Mouse (Mus musculus) lung, embryonic 14.5 days (tissue): Measurements from ENCODE around the gene Wwtr1. TPM values are rescaled to one million over a fixed set of nuclear protein-coding genes. Genes with fewer than 3 reads are reported as not detected.

ENCODE experiments used
- ATAC-seq: fragments of 200-750 bp; cut with Nextera tagmentation; 2 replicates; pipeline ENCODE4 v1.8.0; 2017; ENCODE audit warnings: mild to moderate bottlenecking, moderate TSS enrichment, moderate library complexity; ENCODE audit not compliant: insufficient read depth
- DNase-seq: peaks from one replicate; pipeline ENCODE4 v3.0.0-alpha.2; 2015
- H3K27ac ChIP-seq: fragments of 300-500 bp; sonication (generic); 2 replicates; pipeline ENCODE4 v1.5.1; 2014; ENCODE audit warnings: low read depth, mild to moderate bottlenecking, moderate library complexity
- H3K27me3 ChIP-seq: fragments of 300-500 bp; sonication (generic); 2 replicates; pipeline ENCODE4 v1.6.1; 2014; ENCODE audit warnings: low read length, control low read depth; ENCODE audit not compliant: insufficient read depth
- H3K36me3 ChIP-seq: fragments of 300-500 bp; sonication (generic); 2 replicates; pipeline ENCODE4 v1.6.1; 2014; ENCODE audit warnings: control low read depth; ENCODE audit not compliant: insufficient read depth
- H3K4me1 ChIP-seq: fragments of 300-500 bp; sonication (generic); 2 replicates; pipeline ENCODE4 v1.6.1; 2014; ENCODE audit warnings: antibody characterized with exemption, control low read depth; ENCODE audit not compliant: insufficient read depth
- H3K4me2 ChIP-seq: fragments of 300-500 bp; sonication (generic); 2 replicates; pipeline ENCODE4 v1.6.1; 2014; ENCODE audit warnings: mild to moderate bottlenecking
- H3K4me3 ChIP-seq: fragments of 300-500 bp; sonication (generic); 2 replicates; pipeline ENCODE4 v1.5.1; 2014; ENCODE audit warnings: low read depth, low read length
- H3K9ac ChIP-seq: fragments of 300-500 bp; sonication (generic); 2 replicates; pipeline ENCODE4 v1.6.1; 2014
- H3K9me3 ChIP-seq: fragments of 300-500 bp; sonication (generic); 2 replicates; pipeline ENCODE4 v1.6.1; 2016; ENCODE audit warnings: low read depth, low read length, control low read depth
- CTCF ChIP-seq: IDR thresholded peaks from 2 replicates; pipeline ENCODE4 v1.5.1; 2016; ENCODE audit warnings: antibody characterized with exemption, low read depth
- WGBS: fragments of 180-500 bp; shearing (Covaris S2); extraction: QIAGEN DNeasy Blood & Tissue Kit; methylation state at CpG from one replicate; pipeline ENCODE4 v1.1.7; 2014; 5-methylcytosine and 5-hydroxymethylcytosine counted together
- polyA plus RNA-seq: library from polyadenylated mRNA; unstranded; fragments of >200 nt; fragmentation: Nextera tagmentation; extraction: Ambion mirVana; gene quantifications from 2 replicates; pipeline ENCODE4 v1.2.1, GENCODE M21; 2014

The Wwtr1 gene
- polyA plus RNA-seq, 1 experiment from 2014 or later, result 23.4 TPM

DNA sequence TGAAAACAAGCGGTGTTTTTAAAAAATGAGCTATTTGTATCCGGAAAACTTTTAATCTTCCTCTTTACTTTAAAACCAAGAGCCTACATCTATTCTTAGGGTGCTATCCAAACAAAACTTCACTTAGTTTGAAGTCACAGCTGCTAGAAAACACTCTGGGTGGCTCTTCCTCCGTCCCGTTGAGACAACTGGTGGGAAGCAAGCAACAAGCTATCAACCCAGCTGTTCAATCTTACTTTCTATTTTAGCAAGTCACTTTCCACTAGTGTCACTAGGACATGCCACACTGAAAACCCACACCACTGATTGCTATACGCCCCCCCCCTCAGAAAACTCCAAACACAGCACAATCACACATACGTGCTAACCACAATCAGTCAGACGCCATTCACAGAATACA, 55.7 kb downstream of the Wwtr1 start:
- Histone ChIP-seq H3K36me3 (no peaks in the 10 kb centered on the region), H3K9ac (no peak overlapping the region), H3K27me3 (no peaks in the 10 kb centered on the region), H3K27ac (no peak overlapping the region), H3K4me3 (no peak overlapping the region), H3K9me3 (no peaks in the 10 kb centered on the region), H3K4me2 (no peak overlapping the region), H3K4me1 (no peaks in the 10 kb centered on the region)
- WGBS, result 77% methylated on average over 7 of the region's 7 CpGs
- ATAC-seq, result no peak
- TF ChIP-seq CTCF, result no peak
- DNase-seq, result no peak

DNA sequence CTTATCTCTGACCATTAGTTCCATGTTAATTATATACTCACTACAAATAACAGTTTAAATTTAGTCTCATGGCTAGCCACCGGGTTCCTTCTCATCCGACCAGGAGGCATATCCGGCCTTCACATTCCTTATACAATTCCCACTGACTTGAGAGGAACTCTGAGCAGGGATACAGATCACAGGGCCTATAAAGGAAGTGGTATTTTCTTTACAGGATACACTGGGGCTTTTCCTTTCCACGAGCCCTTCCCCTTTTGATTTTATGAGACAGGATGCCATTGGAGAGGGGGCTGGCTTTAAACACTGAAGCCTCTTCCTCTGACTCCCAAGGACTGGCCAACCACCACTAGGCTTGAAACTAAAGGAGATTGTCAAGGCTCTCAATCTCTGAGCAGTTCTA, 59.6 kb downstream of the Wwtr1 start:
- ATAC-seq (peak; percentile 84), DNase-seq (peak; percentile 54)
- Histone ChIP-seq H3K27me3 (no peaks in the 10 kb centered on the region), H3K4me3 (no peak overlapping the region), H3K36me3 (no peaks in the 10 kb centered on the region), H3K9me3 (no peaks in the 10 kb centered on the region), H3K9ac (no peak overlapping the region), H3K4me1 (0 out of 2 replicates have a peak, but pooled peaks cover 3% of the 10 kb centered on the region), H3K4me2 (no peak overlapping the region), H3K27ac (no peak overlapping the region)
- no peak for TF ChIP-seq CTCF
- WGBS, result 62% methylated on average over 4 of the region's 4 CpGs

DNA sequence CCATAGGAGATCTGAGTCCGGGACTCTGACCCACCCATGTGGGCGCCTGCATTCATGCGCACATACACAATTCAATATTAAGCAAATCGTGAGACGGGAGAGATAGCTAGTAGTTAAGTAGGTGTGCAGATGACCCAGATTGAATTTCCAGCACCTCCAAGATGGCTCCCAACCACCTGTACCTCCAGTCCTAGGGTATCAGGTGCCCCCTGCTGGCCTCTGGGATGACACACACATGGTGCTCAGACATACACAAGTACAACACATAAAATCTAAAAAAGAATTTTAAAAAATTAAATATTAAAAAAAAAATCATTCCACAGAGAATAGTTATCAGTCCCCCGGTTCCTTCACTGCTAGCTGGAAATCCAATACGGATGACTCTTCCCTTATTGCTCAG, 60.7 kb downstream of the Wwtr1 start:
- H3K27ac ChIP-seq, result no peak overlapping the region

DNA sequence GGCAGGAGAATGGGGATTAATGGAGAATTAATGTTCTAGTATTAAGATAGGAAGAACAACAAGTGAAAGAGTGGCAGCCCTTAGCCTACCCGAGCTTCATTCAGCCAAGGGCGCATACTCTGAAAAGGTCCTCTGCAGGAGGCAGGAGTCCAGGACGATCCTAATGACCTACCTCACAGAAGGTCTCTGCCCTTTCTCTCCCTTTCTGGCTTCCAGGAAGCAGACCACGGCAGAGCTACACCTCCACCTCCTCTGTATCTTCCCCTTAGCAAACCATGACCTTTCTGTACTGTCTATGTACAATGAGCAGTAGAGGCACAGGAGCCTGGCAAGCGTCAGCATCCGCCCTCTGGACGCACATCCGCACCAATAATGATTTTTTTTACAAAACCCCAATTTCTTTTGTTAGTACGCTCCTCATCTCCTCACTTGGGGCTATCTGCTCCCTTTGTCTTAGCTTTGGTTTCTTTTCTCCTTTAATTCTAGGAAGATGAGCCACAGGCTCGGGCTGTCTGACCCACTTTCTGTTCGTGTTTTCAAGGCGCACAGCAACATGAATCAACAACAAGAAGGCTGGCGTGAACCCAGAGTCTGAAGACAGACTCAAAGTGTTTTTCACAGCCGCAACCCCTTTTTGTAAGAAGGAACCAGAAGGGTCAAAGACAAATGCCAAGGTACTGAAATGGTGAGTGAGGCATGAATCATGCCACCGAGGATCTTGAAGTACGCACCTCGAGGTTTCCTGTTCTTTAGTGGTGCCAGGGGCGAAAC, 63.7 kb downstream of the Wwtr1 start:
- no peak overlapping the region for H3K4me2 ChIP-seq
- WGBS, result 78% methylated on average over 18 of the region's 18 CpGs
- no peaks in the 10 kb centered on the region for H3K36me3 ChIP-seq
- H3K27me3 ChIP-seq, result no peaks in the 10 kb centered on the region
- H3K4me3 ChIP-seq, result no peak overlapping the region
- no peak for TF ChIP-seq CTCF
- no peak overlapping the region for H3K27ac ChIP-seq
- H3K9ac ChIP-seq, result no peak overlapping the region
- ATAC-seq (no peak), DNase-seq (no peak)
- 0 out of 2 replicates have a peak, but pooled peaks cover 3% of the 10 kb centered on the region for H3K4me1 ChIP-seq
- H3K9me3 ChIP-seq, result no peaks in the 10 kb centered on the region

More for the DNA sequence above, 60.7 kb downstream of the Wwtr1 start:
- no peak overlapping the region for H3K9ac ChIP-seq
- no peaks in the 10 kb centered on the region for H3K36me3 ChIP-seq
- H3K9me3 ChIP-seq, result no peaks in the 10 kb centered on the region
- H3K27me3 ChIP-seq, result no peaks in the 10 kb centered on the region
- no peak overlapping the region for H3K4me3 ChIP-seq
- no peak for TF ChIP-seq CTCF
- no peak overlapping the region for H3K4me2 ChIP-seq
- WGBS, result 98% methylated on average over 7 of the region's 7 CpGs
- 0 out of 2 replicates have a peak, but pooled peaks cover 3% of the 10 kb centered on the region for H3K4me1 ChIP-seq
- ATAC-seq (no peak), DNase-seq (no peak)

DNA sequence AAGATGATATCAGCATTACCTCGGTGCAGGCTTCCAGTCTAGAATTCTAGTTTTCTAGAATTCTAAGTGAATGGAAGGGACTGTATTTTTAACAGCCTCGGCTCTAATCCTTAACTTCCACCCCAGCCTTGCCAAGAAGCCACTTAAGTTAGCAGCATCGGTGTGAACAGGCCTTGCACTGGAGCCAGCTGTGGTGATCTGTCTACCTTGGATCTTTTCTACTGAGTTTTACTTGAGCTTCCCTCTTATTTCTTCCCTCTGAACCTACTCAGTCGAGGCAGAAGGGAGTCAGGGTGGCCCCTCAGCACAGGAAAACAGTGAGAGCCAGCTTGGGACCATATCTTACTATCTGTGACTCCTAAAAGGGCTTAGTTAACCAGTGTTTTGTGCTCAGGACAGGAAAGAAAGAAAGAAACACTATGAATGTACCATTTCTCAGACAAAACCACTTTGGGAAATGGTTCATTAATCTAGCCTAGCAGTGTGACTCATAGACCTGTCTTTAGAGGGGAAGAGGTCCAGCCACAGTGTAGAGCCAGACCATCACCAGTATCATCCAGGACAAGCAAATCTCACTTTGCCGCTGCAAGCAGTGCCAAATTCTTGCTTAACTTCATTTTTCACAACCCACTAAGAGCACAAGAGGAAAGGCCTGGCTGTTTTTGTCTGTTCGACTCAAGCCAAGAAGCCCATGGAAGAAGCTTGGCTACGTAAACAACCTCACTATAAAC, 65.6 kb downstream of the Wwtr1 start:
- peak; percentile 67 for DNase-seq
- Histone ChIP-seq H3K4me3 (no peak overlapping the region), H3K4me1 (0 out of 2 replicates have a peak, but pooled peaks cover 3% of the 10 kb centered on the region), H3K9ac (no peak overlapping the region), H3K27ac (peak overlapping the region; percentile 0; the same call in 1 of the 2 replicates), H3K9me3 (no peaks in the 10 kb centered on the region), H3K4me2 (no peak overlapping the region), H3K36me3 (no peaks in the 10 kb centered on the region), H3K27me3 (no peaks in the 10 kb centered on the region)
- peak; percentile 68; the same call in 1 of the 2 replicates for ATAC-seq
- no peak for TF ChIP-seq CTCF
- 60% methylated on average over 7 of the region's 7 CpGs for WGBS

DNA sequence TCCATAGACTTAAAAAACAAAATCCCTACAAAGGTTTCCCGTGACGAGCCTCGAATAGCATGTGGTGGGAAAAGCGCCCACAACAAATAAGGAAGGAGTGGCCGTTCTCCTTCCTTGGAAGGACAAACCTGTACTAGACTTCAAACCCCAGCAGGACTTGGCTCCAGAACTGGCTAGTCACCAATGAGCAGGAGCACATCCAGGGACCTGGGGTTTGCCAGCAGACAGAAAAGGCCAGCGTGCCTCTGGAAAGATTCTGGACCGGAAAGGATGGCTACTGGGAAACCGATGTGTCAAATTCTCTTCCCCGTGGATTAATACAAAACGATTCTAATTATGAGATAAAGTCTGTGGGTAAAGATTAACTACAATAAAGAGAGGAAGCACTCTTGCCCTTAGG, 69.7 kb downstream of the Wwtr1 start:
- H3K9me3 ChIP-seq, result no peaks in the 10 kb centered on the region
- no peaks in the 10 kb centered on the region for H3K36me3 ChIP-seq
- no peaks in the 10 kb centered on the region for H3K4me1 ChIP-seq
- H3K9ac ChIP-seq, result no peak overlapping the region
- H3K4me3 ChIP-seq, result no peak overlapping the region
- DNase-seq, result no peak
- no peak overlapping the region for H3K4me2 ChIP-seq
- WGBS, result 83% methylated on average over 10 of the region's 10 CpGs
- ATAC-seq, result no peak
- no peak overlapping the region for H3K27ac ChIP-seq
- no peak for TF ChIP-seq CTCF
- no peaks in the 10 kb centered on the region for H3K27me3 ChIP-seq

DNA sequence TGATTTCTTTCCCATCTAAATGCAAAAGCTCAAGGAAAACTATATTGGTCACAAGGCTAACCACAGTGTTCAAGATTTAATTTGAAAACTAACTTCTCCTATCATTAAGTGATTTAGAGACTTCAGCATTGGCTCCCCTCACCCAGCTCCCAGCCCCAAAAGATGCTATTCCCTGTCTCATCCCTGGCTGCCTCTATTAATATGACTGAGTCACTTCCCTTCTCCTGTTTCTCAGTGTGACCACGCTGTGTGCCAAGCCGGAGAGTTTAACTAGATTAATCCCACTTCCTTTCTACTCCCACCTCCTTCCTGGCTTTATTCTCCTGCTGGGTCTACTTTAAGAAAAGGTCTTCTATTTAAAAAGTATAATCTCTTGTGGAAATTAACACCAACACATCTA, 71.0 kb downstream of the Wwtr1 start:
- no peak overlapping the region for H3K9ac ChIP-seq
- H3K27ac ChIP-seq, result no peak overlapping the region
- WGBS, result 52% methylated on average over 2 of the region's 2 CpGs
- H3K9me3 ChIP-seq, result no peaks in the 10 kb centered on the region
- H3K4me1 ChIP-seq, result no peaks in the 10 kb centered on the region
- DNase-seq (peak; percentile 32), ATAC-seq (no peak)
- TF ChIP-seq CTCF, result no peak
- H3K36me3 ChIP-seq, result peaks cover 5% of the 10 kb centered on the region; the same call in 1 of the 2 replicates
- H3K27me3 ChIP-seq, result no peaks in the 10 kb centered on the region
- no peak overlapping the region for H3K4me3 ChIP-seq
- no peak overlapping the region for H3K4me2 ChIP-seq
